Mouse (Mus musculus) ZHBTc4 (cell line): Measurements from ENCODE around the gene Actrt1.

Experiments used
- DNase-seq: peaks from one replicate; pipeline ENCODE4 v3.0.0-alpha.2; 2011; ENCODE audit warnings: low read depth, low spot score

Gene Actrt1

GRCm38 (mm10) chrX:46328707-46329106 lies at the start of gene Actrt1:
Actrt1 (plus strand) TSS chrX:46329007.
- DNase-seq = no peak

DNA sequence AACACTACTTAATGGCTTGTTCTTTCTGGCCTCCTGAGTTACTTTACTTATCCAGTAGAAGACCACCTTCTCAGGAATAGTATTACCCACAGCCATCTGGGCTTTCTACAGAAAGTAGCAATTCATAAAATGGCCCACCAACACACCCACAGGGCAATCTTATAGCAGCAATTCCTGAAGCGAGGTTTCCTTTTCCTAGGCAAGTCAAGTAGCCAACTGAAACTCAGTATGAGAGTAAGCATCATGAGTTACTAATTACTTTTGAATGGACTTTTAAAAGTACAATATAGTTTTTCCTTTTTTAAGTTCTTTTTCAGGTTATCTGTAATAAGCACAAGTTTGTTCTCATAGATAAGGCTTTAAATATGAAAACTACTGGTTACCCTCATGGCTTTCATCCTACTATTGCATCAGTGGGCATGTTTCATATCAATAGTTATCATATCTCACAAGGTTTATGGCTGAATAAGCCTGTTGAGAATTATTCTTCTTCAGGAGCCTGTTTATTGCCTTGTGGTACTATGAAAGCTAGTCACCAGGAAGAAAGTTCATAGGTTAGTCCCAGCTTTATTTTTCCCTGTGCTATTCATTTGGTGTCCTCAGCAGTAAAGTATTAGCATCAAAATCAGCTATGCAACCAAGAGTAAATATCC lies 2.8 kb downstream of the Actrt1 start:
- no peak for DNase-seq
